Mouse (Mus musculus): ENCODE measurements at regions not wholly inside any gene's neighbourhood (a gene's known extent, or its start where the extent isn't known, plus 50 kb on each side); places are given as distances from the start of the nearest gene placed in this dataset.

- no peak for ATAC-seq (ENCODE audit: insufficient number of reproducible peaks, low FRiP score, low TSS enrichment)
These were observed 467.1 kb downstream of the Vrk1 start for GRCm38 (mm10) chr12:106477040-106477665.

GRCm38 (mm10) chr12:106477731-106478130, 467.7 kb downstream of the Vrk1 start:
- ATAC-seq (ENCODE audit: insufficient number of reproducible peaks, low FRiP score, low TSS enrichment): no peak

- ATAC-seq (ENCODE audit: insufficient number of reproducible peaks, low FRiP score, low TSS enrichment): no peak
These were observed 468.4 kb downstream of the Vrk1 start for GRCm38 (mm10) chr12:106478381-106478781.

- no peak for ATAC-seq (ENCODE audit: insufficient number of reproducible peaks, low FRiP score, low TSS enrichment)
These were observed 469.2 kb downstream of the Vrk1 start for GRCm38 (mm10) chr12:106479067-106479877.

GRCm38 (mm10) chr12:106479878-106480194, 469.8 kb downstream of the Vrk1 start:
- ATAC-seq (ENCODE audit: insufficient number of reproducible peaks, low FRiP score, low TSS enrichment): no peak

- ATAC-seq (ENCODE audit: insufficient number of reproducible peaks, low FRiP score, low TSS enrichment): no peak
These were observed 470.4 kb downstream of the Vrk1 start for GRCm38 (mm10) chr12:106480281-106481060.

- no peak for ATAC-seq (ENCODE audit: insufficient number of reproducible peaks, low FRiP score, low TSS enrichment)
These were observed 491.7 kb downstream of the Vrk1 start for GRCm38 (mm10) chr12:106501622-106502327.

GRCm38 (mm10) chr12:106504285-106504684, 494.3 kb downstream of the Vrk1 start:
- no peak for ATAC-seq (ENCODE audit: insufficient number of reproducible peaks, low FRiP score, low TSS enrichment)

- no peak for ATAC-seq (ENCODE audit: insufficient number of reproducible peaks, low FRiP score, low TSS enrichment)
These were observed 504.0 kb downstream of the Vrk1 start for GRCm38 (mm10) chr12:106514057-106514456.

- ATAC-seq (ENCODE audit: insufficient number of reproducible peaks, low FRiP score, low TSS enrichment): no peak
These were observed 505.3 kb downstream of the Vrk1 start for GRCm38 (mm10) chr12:106515257-106515788.

- ATAC-seq (ENCODE audit: insufficient number of reproducible peaks, low FRiP score, low TSS enrichment): no peak
These were observed 509.1 kb downstream of the Vrk1 start for GRCm38 (mm10) chr12:106519141-106519540.

- ATAC-seq (ENCODE audit: insufficient number of reproducible peaks, low FRiP score, low TSS enrichment): no peak
These were observed 514.4 kb downstream of the Vrk1 start for GRCm38 (mm10) chr12:106524411-106524810.

- no peak for ATAC-seq (ENCODE audit: insufficient number of reproducible peaks, low FRiP score, low TSS enrichment)
These were observed 517.1 kb downstream of the Vrk1 start for GRCm38 (mm10) chr12:106527116-106527515.

GRCm38 (mm10) chr12:106527699-106528434, 517.8 kb downstream of the Vrk1 start:
- ATAC-seq (ENCODE audit: insufficient number of reproducible peaks, low FRiP score, low TSS enrichment): no peak

GRCm38 (mm10) chr12:106528521-106528920, 518.5 kb downstream of the Vrk1 start:
- no peak for ATAC-seq (ENCODE audit: insufficient number of reproducible peaks, low FRiP score, low TSS enrichment)

GRCm38 (mm10) chr12:106529175-106529574, 519.1 kb downstream of the Vrk1 start:
- ATAC-seq (ENCODE audit: insufficient number of reproducible peaks, low FRiP score, low TSS enrichment): no peak

GRCm38 (mm10) chr12:106535086-106535485, 525.1 kb downstream of the Vrk1 start:
- no peak for ATAC-seq (ENCODE audit: insufficient number of reproducible peaks, low FRiP score, low TSS enrichment)

- no peak for ATAC-seq (ENCODE audit: insufficient number of reproducible peaks, low FRiP score, low TSS enrichment)
These were observed 525.7 kb downstream of the Vrk1 start for GRCm38 (mm10) chr12:106535628-106536288.

- ATAC-seq (ENCODE audit: insufficient number of reproducible peaks, low FRiP score, low TSS enrichment): no peak
These were observed 526.2 kb downstream of the Vrk1 start for GRCm38 (mm10) chr12:106536289-106536636.
